ENCODE assay signal across 8 mouse cellular contexts in the genomic region with DNA sequence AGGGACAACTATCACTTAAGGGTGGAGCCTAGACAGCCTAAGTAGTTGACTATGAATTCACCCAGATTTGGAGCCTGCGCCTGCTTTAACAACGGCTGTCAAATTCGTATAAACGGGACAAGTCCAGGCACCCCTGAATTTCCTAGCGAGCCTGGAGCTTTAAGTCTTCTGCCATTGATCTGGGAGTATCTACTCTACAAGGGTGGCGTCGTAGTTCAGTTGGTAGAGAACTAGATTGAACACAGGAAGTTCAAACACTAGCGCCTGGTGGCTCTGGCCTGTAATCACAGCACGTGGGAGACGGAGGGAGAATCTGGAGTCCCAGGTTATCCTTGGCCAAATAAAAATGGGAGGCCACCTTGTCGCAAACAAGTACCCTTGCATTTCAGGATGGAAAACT. TPM values are rescaled to one million over a fixed set of nuclear protein-coding genes. Genes with fewer than 3 reads are reported as not detected.
DNase-seq lines count a peak whose midpoint lies in the region; ATAC-seq and TF ChIP-seq lines count a peak whose summit lies in the region.

No protein-coding gene starts in this region.

- no peaks in the 10 kb centered on the region for H3K36me3 ChIP-seq in forebrain, embryonic 13.5 days (ENCODE audit: poor library complexity, severe bottlenecking)
- no peaks in the 10 kb centered on the region for H3K36me3 ChIP-seq in liver, embryonic 12.5 days
- no peaks in the 10 kb centered on the region for H3K36me3 ChIP-seq in small intestine, adult 2 months (ENCODE audit: control insufficient read depth, insufficient read depth, low read length)

- peak overlapping the region; percentile 98 for H3K4me2 ChIP-seq in forebrain, embryonic 13.5 days
- peak overlapping the region; percentile 97 for H3K4me2 ChIP-seq in liver, embryonic 12.5 days

- peaks cover 3% of the 10 kb centered on the region; the same call in 1 of the 2 replicates for H3K4me1 ChIP-seq in cerebellum, adult 2 months (ENCODE audit: control insufficient read depth, insufficient read depth, low read length)
- peaks cover 10% of the 10 kb centered on the region for H3K4me1 ChIP-seq in forebrain, embryonic 13.5 days
- peaks cover 27% of the 10 kb centered on the region for H3K4me1 ChIP-seq in liver, embryonic 12.5 days
- peaks cover 10% of the 10 kb centered on the region; the same call in 1 of the 2 replicates for H3K4me1 ChIP-seq in small intestine, adult 2 months (ENCODE audit: control insufficient read depth, insufficient read depth, insufficient read length, low read length)

- no peak overlapping the region for H3K27ac ChIP-seq in cerebellum, adult 2 months (ENCODE audit: insufficient read depth, low read length)
- H3K27ac ChIP-seq in forebrain, embryonic 13.5 days = no peak overlapping the region
- H3K27ac ChIP-seq in liver, embryonic 12.5 days = no peak overlapping the region
- H3K27ac ChIP-seq in small intestine, adult 2 months (ENCODE audit: insufficient read depth, low read depth, low read length) = no peak overlapping the region

- no peak for TF ChIP-seq CTCF in cerebellum, adult 2 months (IDR thresholded peaks at IDR 0.05; ENCODE audit: borderline replicate concordance, insufficient read depth, low read depth, low read length)
- no peak for TF ChIP-seq CTCF in small intestine, adult 2 months (IDR thresholded peaks at IDR 0.05; ENCODE audit: extremely low read depth, insufficient read length, insufficient replicate concordance, low read depth, low read length)

- H3K4me3 ChIP-seq in cerebellum, adult 2 months (replicated peaks; ENCODE audit: insufficient read depth, low read depth, low read length) = peak overlapping the region; percentile 60
- peak overlapping the region; percentile 74 for H3K4me3 ChIP-seq in forebrain, embryonic 13.5 days
- H3K4me3 ChIP-seq in liver, embryonic 12.5 days = peak overlapping the region; percentile 77
- H3K4me3 ChIP-seq in small intestine, adult 2 months (ENCODE audit: low read depth, low read length) = peak overlapping the region; percentile 21; the same call in 1 of the 2 replicates

- ATAC-seq in forebrain, embryonic 13.5 days = no peak
- no peak; the same call in 1 of the 2 replicates for ATAC-seq in liver, embryonic 12.5 days

- H3K27me3 ChIP-seq in cerebellum, adult 2 months (ENCODE audit: control insufficient read depth, insufficient read depth, low read length) = no peaks in the 10 kb centered on the region
- H3K27me3 ChIP-seq in forebrain, embryonic 13.5 days = no peaks in the 10 kb centered on the region
- no peaks in the 10 kb centered on the region for H3K27me3 ChIP-seq in liver, embryonic 12.5 days (replicated peaks)
- no peaks in the 10 kb centered on the region for H3K27me3 ChIP-seq in small intestine, adult 2 months (ENCODE audit: control insufficient read depth, insufficient read depth, low read length)

- 71% methylated on average over 11 of the region's 11 CpGs for WGBS in cerebellum, adult 2 months
- WGBS in forebrain, embryonic 13.5 days = 71% methylated on average over 11 of the region's 11 CpGs
- WGBS in liver, embryonic 12.5 days (ENCODE audit: insufficient replicate concordance) = 50% methylated on average over 11 of the region's 11 CpGs
- 55% methylated on average over 11 of the region's 11 CpGs for WGBS in small intestine, adult 2 months

- DNase-seq in cerebellum, adult 2 months = no peak
- no peak for DNase-seq in cerebellum, adult 11 months
- DNase-seq in CD4-positive, CD25-positive, alpha-beta regulatory T cell, adult 2 months (ENCODE audit: low read depth, low spot score) = peak; percentile 65
- DNase-seq in left cerebral cortex, adult 18-20 months (ENCODE audit: low spot score in 2 of 2) = no peak
- no peak for DNase-seq in kidney, postnatal 14 days

- TF ChIP-seq POLR2A in cerebellum, adult 2 months (IDR thresholded peaks at IDR 0.05; ENCODE audit: borderline replicate concordance, insufficient read depth, low read length) = no peak
- TF ChIP-seq POLR2A in small intestine, adult 2 months (IDR thresholded peaks at IDR 0.05; ENCODE audit: low read depth, low read length) = no peak

- H3K9ac ChIP-seq in forebrain, embryonic 13.5 days = no peak overlapping the region
- no peak overlapping the region for H3K9ac ChIP-seq in liver, embryonic 12.5 days

- H3K9me3 ChIP-seq in forebrain, embryonic 13.5 days (replicated peaks) = no peaks in the 10 kb centered on the region
- H3K9me3 ChIP-seq in liver, embryonic 12.5 days (replicated peaks) = no peaks in the 10 kb centered on the region

RNA-seq across cellular contexts. Expression of a gene that starts 0.4 kb away (rescaled TPM):
- 46.2 and 46.8 TPM in 2 replicates for polyA plus RNA-seq in cerebellum, adult 2 months (2012; rRNA removed)
- polyA plus RNA-seq in forebrain, embryonic 13.5 days (2015; fragmentation: Nextera tagmentation; extraction: Ambion mirVana) = 15.8 and 16.9 TPM in 2 replicates
- polyA plus RNA-seq in liver, embryonic 12.5 days (2016; fragmentation: Nextera tagmentation; extraction: Ambion mirVana) = 10.5 and 10.9 TPM in 2 replicates
- 14.4 and 23.7 TPM in 2 replicates for polyA plus RNA-seq in small intestine, adult 2 months (2012; rRNA removed)
- 10 to 100 TPM; 83.6 to 91.5 TPM for total RNA-seq in left cerebral cortex, adult 18-20 months (2021)

RNA-seq across cellular contexts. Expression of a gene that starts 44.1 kb away (rescaled TPM):
- polyA plus RNA-seq in cerebellum, adult 2 months (2012; rRNA removed) = 11.0 and 11.8 TPM in 2 replicates
- polyA plus RNA-seq in forebrain, embryonic 13.5 days (2015; fragmentation: Nextera tagmentation; extraction: Ambion mirVana) = 0.92 and 1.3 TPM in 2 replicates
- polyA plus RNA-seq in liver, embryonic 12.5 days (2016; fragmentation: Nextera tagmentation; extraction: Ambion mirVana) = 0.55 and 0.63 TPM in 2 replicates
- polyA plus RNA-seq in small intestine, adult 2 months (2012; rRNA removed) = 9.1 and 27.5 TPM in 2 replicates
- 10 to 100 TPM; 48.5 to 48.9 TPM for total RNA-seq in left cerebral cortex, adult 18-20 months (2021)

RNA-seq across cellular contexts. Expression of a gene that starts 48.3 kb away (rescaled TPM):
- polyA plus RNA-seq in cerebellum, adult 2 months (2012; rRNA removed) = 22.3 and 36.4 TPM in 2 replicates
- 296 and 413 TPM in 2 replicates for polyA plus RNA-seq in forebrain, embryonic 13.5 days (2015; fragmentation: Nextera tagmentation; extraction: Ambion mirVana)
- polyA plus RNA-seq in liver, embryonic 12.5 days (2016; fragmentation: Nextera tagmentation; extraction: Ambion mirVana) = 275 and 335 TPM in 2 replicates
- polyA plus RNA-seq in small intestine, adult 2 months (2012; rRNA removed) = 14.2 and 17.9 TPM in 2 replicates
- total RNA-seq in left cerebral cortex, adult 18-20 months (2021) = 10 to 100 TPM; 31.5 to 43.7 TPM

Comparison
In these comparisons a context has a peak if more than half of its experiments do, and no peak if none do; other contexts are left out.
1. H3K4me3 ChIP-seq: peak in every context shown above with its lines; median percentile 77 in liver, embryonic 12.5 days; 74 in forebrain, embryonic 13.5 days; 60 in cerebellum, adult 2 months; 21 in small intestine, adult 2 months.